Mouse (Mus musculus) embryonic fibroblast, embryonic 13.5 days (primary cell): Measurements from ENCODE around the gene Rec8.

ENCODE experiments used
- CTCF ChIP-seq: IDR thresholded peaks from 2 replicates; pipeline ENCODE4 v1.5.1; 2011; ENCODE audit warnings: mild to moderate bottlenecking, control low read depth, low read length, moderate library complexity, borderline replicate concordance; ENCODE audit not compliant: insufficient read depth
- POLR2A ChIP-seq: IDR thresholded peaks from 2 replicates; pipeline ENCODE4 v1.6.1; 2011; ENCODE audit warnings: low read depth, mild to moderate bottlenecking, control low read depth, low read length, moderate library complexity

DNA sequence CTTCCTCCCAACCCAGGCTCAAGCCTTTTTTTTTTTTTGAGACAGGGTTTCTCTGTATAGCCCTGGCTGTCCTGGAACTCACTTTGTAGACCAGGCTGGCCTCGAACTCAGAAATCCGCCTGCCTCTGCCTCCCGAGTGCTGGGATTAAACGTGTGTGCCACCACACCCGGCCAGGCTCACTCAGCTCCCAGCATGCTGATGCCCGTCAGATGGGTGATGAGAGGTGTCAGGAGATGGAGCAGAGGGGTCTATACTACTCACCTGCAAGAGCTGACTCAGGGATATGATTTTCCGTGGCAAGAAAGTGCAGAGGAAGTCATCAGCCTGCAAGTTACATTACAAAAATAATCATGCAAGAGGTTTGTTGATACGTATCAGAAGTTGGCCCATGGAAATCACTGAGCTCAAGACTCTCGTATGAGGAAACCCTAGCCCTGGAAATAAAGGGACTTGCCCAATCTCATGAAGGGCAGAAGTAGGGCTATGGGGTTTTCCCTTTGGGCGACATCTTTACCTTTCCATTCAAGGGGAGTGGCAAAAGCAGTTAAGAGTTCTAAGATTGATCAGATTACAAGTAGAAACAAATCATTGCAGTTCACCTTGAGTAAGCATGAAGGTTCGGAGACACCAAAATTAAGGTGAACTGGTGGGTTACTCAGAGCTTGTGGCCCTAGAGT is 27.9 kb upstream of the Rec8 start:
- TF ChIP-seq POLR2A (no peak), CTCF (no peak)
